Mouse (Mus musculus): Measurements from ENCODE around the gene Luc7l2.

DNA sequence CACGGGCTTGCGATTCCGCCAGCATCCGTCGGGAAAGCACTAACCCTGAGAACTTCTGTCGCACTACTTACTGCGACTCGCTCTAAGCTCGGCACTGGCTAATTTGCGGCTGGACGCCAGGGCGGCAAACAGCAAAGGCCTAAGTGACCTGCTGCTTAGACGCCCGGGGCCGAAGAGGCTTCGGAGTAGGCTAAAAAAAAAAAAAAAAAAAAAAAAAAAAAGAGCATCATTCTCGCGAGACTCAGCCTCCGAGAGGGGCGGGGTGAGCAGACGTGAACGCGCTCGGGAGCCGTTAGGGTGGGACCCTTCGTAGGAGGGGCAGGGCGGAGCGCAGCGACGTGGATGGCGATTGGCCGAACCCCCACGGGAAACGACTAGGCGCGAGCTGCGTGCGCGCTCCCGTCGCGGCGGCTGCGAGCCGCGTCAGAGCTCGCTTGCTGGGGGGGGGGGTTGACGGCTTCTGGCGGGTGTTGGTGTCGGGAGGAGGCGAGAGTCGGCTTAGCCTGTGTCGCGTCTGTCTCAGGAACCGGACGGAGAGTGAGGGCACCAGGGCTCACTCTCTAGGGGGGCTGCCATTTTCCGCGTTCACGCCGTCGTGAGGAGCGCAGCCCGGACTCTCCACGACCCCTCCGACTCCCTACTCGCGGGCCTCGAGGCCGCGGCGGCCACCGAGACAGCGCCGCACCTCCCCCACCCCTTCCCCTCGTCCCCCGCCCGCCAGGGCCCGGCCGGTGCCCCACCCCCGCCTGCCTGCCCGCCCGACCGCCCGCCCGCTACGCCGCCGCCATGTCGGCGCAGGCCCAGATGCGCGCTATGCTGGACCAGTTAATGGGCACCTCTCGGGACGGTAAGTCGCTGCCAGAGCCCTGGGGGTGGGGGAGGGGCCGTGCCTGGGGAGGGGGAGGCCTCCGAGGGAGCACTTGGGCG, at the start of gene Luc7l2:
- TF ChIP-seq CTCF (conservative IDR thresholded peaks at IDR 0.05 in 1 of 2, IDR thresholded peaks at IDR 0.05 in 1 of 2; ENCODE audit: low read depth in 2 of 2, low read length in 2 of 2): no peak
- TF ChIP-seq CHD2 (IDR thresholded peaks at IDR 0.05; ENCODE audit: low read length): peak; percentile 100
- peak; percentile 96 for TF ChIP-seq POLR2A (IDR thresholded peaks at IDR 0.05; ENCODE audit: low read depth, low read length)
- TF ChIP-seq ZC3H11A (IDR thresholded peaks at IDR 0.05; ENCODE audit: low read depth, low read length): no peak
- TF ChIP-seq ZNF384 (IDR thresholded peaks at IDR 0.05; ENCODE audit: low read depth, low read length): peak; percentile 100
- peak; percentile 61; the same call in 1 of the 2 replicates for TF ChIP-seq POLR2AphosphoS2 (IDR thresholded peaks at IDR 0.05; ENCODE audit: low read depth, low read length)
- TF ChIP-seq SIN3A (IDR thresholded peaks at IDR 0.05; ENCODE audit: low read length): peak; percentile 72
- no peak for TF ChIP-seq EP300 (IDR thresholded peaks at IDR 0.05; ENCODE audit: low read length)
- peak; percentile 93 for TF ChIP-seq TBP (conservative IDR thresholded peaks at IDR 0.05; ENCODE audit: low read depth, low read length)
- TF ChIP-seq UBTF (IDR thresholded peaks at IDR 0.05; ENCODE audit: low read depth, low read length): peak; percentile 6; the same call in 1 of the 2 replicates
- TF ChIP-seq ZKSCAN1 (IDR thresholded peaks at IDR 0.05; ENCODE audit: borderline replicate concordance, low read depth, low read length): no peak; the same call in 1 of the 2 replicates

Measured in CH12.LX (cell line).